Comparison of ENCODE assay signal across 22 mouse cellular contexts in the genomic region with DNA sequence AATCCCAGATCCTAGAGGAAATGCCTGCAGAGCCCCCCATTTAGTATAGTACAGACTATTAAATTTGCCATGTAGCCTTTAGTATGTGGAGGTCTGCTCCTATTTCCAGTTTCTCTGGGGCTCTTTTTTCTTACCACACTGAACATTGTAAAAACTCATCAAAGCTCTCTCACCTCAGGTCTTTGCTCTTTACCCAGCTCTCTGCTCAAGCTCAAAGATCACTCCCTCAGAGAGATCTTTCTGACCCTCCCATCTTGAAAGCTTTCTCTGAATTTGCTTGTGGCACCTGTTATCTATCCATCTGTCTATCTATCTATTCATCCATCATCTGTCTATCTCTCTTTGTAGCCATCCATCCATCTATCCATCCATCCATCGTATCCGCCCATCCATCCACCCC. TPM values are rescaled to one million over a fixed set of nuclear protein-coding genes. Genes with fewer than 3 reads are reported as not detected.
"Had no signal": no experiment of that assay in that cellular context is flagged by ENCODE, and none has a peak within 500 bp of the region (broad histone marks: within the 10 kb centered on the region; RNA-seq: fewer than 3 reads in every experiment).

No protein-coding gene starts in this region.

- H3K27me3 ChIP-seq: lung, embryonic 15.5 days; midbrain, embryonic 12.5 days; neural tube, embryonic 13.5 days; neural tube, embryonic 15.5 days; stomach, embryonic 15.5 days had no signal

- H3K36me3 ChIP-seq: lung, embryonic 15.5 days; midbrain, embryonic 10.5 days; midbrain, embryonic 12.5 days; neural tube, embryonic 13.5 days; neural tube, embryonic 15.5 days; stomach, embryonic 15.5 days had no signal

- H3K9me3 ChIP-seq: lung, embryonic 15.5 days; midbrain, embryonic 10.5 days; midbrain, embryonic 12.5 days; neural tube, embryonic 13.5 days; neural tube, embryonic 15.5 days; stomach, embryonic 15.5 days had no signal

- H3K4me3 ChIP-seq: lung, embryonic 15.5 days; midbrain, embryonic 10.5 days; midbrain, embryonic 12.5 days; myocyte; neural tube, embryonic 13.5 days; neural tube, embryonic 15.5 days; stomach, embryonic 15.5 days had no signal

- DNase-seq: lung, adult 2 months; midbrain, embryonic 14.5 days; retina, postnatal 1 day; right cerebral cortex, adult 18-20 months; right cerebral cortex, postnatal 25 days; right cerebral cortex, postnatal 4 days; thymus, adult 2 months; thymus, postnatal 25 days; thymus, postnatal 4 days had no signal

- H3K4me2 ChIP-seq: lung, embryonic 15.5 days; midbrain, embryonic 12.5 days; neural tube, embryonic 13.5 days; neural tube, embryonic 15.5 days; stomach, embryonic 15.5 days had no signal

- ATAC-seq: lung, postnatal 0 days; midbrain, embryonic 16.5 days had no signal

- H3K9ac ChIP-seq: lung, embryonic 15.5 days; midbrain, embryonic 12.5 days; neural tube, embryonic 13.5 days; neural tube, embryonic 15.5 days; stomach, embryonic 15.5 days had no signal

- H3K27ac ChIP-seq: lung, embryonic 15.5 days; midbrain, embryonic 10.5 days; midbrain, embryonic 12.5 days; neural tube, embryonic 13.5 days; neural tube, embryonic 15.5 days; stomach, embryonic 15.5 days; stomach, postnatal 0 days had no signal

- H3K4me1 ChIP-seq: lung, embryonic 15.5 days; stomach, embryonic 15.5 days had no signal

RNA-seq across cellular contexts. Expression of gene Guca2b, which starts 6.4 kb away (rescaled TPM):
- total RNA-seq: megakaryocyte, adult 5-6 weeks; megakaryocyte-erythroid progenitor cell, adult 5-6 weeks had no signal
- polyA plus RNA-seq: lung, adult 2 months; lung, embryonic 15.5 days; lung, postnatal 0 days; midbrain, embryonic 10.5 days; midbrain, embryonic 12.5 days; midbrain, embryonic 14.5 days; midbrain, embryonic 16.5 days; myocyte; neural tube, embryonic 11.5 days; neural tube, embryonic 13.5 days; neural tube, embryonic 15.5 days had no signal

RNA-seq across cellular contexts. Expression of gene Guca2a, which starts 27.7 kb away (rescaled TPM):
- total RNA-seq: megakaryocyte, adult 5-6 weeks; megakaryocyte-erythroid progenitor cell, adult 5-6 weeks had no signal
- polyA plus RNA-seq: lung, adult 2 months; lung, embryonic 15.5 days; midbrain, embryonic 10.5 days; midbrain, embryonic 12.5 days; midbrain, embryonic 14.5 days; midbrain, embryonic 16.5 days; myocyte; neural tube, embryonic 11.5 days; neural tube, embryonic 13.5 days; neural tube, embryonic 15.5 days had no signal
